Mouse (Mus musculus): ENCODE measurements around the gene Zfp775.

- TF ChIP-seq CTCF (IDR thresholded peaks at IDR 0.05; ENCODE audit: control insufficient read depth, insufficient read depth, insufficient read length) (no peak), MAX (IDR thresholded peaks at IDR 0.05) (no peak), USF1 (IDR thresholded peaks at IDR 0.05; ENCODE audit: low read depth) (no peak), MYOD1 (IDR thresholded peaks at IDR 0.05; ENCODE audit: control insufficient read depth, insufficient read length, low read depth) (no peak), MYOG (IDR thresholded peaks at IDR 0.05; ENCODE audit: control insufficient read depth, extremely low read depth, insufficient read length) (no peak), CEBPB (IDR thresholded peaks at IDR 0.05; ENCODE audit: low read depth) (no peak)
These were observed 45.7 kb downstream of the Zfp775 start for GRCm38 (mm10) chr6:48647611-48648010.

All from C2C12 (cell line).